Mouse (Mus musculus) heart, adult 2 months (tissue): Measurements from ENCODE around the gene Npas1.

Experiments
- CTCF ChIP-seq: fragments of 200-600 bp; IDR thresholded peaks from 2 replicates; pipeline ENCODE4 v1.8.1; 2022; ENCODE audit warnings: antibody characterized with exemption, mild to moderate bottlenecking, moderate library complexity
- EP300 ChIP-seq: fragments of 200-500 bp; IDR thresholded peaks from 2 replicates; pipeline ENCODE4 v1.6.1; 2011; ENCODE audit warnings: low read depth, low read length, control low read depth; ENCODE audit not compliant: insufficient read depth
- POLR2A ChIP-seq: fragments of 200-500 bp; IDR thresholded peaks from 2 replicates; pipeline ENCODE4 v1.6.1; 2011; ENCODE audit warnings: mild to moderate bottlenecking, low read depth, low read length, control low read depth; ENCODE audit not compliant: insufficient read depth

DNA sequence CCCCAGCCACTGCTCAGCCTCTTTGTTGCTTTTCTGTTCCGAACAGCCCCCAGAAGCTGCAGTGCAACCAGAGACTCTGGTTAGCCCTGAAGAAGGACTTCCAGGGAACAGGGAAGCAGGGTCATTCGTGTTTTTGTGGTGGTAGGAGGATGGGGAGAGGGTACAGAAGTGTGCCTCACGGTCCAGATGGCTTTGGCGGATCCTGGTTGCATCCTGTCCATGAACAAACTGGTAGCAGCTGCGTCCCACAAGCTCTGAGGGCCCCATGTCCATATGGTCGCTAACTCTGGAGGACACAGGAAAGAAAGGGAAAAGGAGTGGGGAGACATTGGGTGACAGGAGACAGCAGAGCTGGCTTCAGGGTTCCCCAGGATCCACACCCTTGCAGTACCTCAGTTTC, 16.4 kb downstream of the Npas1 start:
- TF ChIP-seq CTCF: no peak
- TF ChIP-seq POLR2A: no peak
- no peak for TF ChIP-seq EP300
